Mouse (Mus musculus): ENCODE data around the gene Rtkn2.

The Rtkn2 gene

DNA sequence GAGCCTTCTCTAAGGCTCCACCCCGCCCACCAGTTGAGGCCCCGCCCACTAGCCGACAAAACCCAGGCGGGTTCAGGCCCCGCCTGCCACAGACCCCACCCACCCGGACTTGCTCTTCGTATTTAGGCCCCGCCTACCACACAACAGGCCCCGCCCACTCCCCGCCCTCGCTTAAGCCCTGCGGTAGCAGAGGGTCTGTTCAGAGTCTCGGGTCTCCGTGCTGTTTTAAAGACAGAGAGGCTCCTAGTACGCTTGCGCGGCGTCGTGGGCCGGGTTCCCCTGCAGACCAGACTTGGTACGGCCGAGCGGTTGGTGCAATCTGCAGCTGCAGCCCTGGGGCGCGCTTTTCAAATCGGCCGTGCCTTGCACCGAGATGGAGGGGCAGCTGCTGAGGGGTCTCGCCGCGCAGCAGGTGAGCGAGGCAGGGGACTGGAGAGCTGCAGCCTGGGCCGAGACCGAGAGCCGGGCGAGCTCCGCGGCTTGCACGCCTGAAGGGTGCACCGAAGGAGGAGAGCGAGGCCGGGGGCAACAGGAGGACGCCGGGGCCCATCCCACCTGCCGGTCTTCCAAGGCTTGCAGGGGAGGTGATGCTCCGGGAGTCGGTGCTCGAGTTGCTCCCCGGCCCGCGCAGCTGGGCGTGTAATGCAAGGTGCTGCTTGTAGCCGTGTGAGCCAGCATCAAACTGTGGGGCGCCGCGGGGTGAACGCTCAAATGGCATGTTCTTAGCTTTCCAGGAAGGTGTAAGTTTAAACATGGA is at the start of gene Rtkn2:
TSS of gene Rtkn2 (plus strand) at position 170 of the 757 bp plus-strand sequence.
- in situ Hi-C loops (cut with MboI, MseI), result loop anchor here (5.0 kb wide), 1 partner anchor 43 kb away; no protein-coding TSS in a partner anchor

DNA sequence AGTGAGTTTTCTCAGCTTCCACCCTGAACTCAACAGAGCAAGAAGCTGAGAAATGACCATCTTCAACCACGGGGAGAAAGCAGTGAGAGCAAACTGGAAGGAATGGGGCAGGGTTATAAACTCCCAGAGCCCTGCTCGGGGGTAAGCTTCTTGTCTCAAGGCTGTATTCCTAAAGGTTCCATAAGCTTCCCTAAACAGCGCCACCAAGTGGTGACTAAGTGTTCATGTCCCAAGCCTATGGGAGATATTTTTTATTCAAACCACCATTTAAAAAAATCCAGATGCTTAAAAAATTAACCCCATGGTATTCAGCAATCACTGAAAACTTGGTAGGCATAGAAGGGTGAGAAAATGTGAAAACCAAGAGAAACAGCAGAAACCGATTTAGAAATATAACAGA is 48.0 kb upstream of the Rtkn2 start:
- in situ Hi-C loops (cut with MboI, MseI), result loop anchor here (10.0 kb wide), 1 partner anchor 1163 kb away; no protein-coding TSS in a partner anchor

DNA sequence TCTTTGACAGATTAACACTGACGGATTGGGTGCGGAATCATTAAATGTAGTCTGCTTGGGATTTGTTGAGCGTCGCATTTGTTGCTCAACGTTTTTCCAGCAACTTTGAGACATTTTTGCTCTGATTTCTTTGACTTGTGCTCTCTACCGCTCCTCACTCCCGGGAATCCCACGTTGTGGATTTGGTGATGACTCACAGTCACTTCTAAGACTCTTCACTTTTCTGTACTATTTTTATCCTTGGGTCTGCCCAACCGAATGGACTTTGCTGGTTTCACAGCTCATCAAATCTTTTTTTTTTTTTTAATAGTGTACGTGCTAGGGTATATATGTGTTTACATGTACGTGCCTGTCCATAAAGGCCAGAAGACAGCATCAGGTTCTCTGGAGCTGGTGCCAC is 46.6 kb upstream of the Rtkn2 start:
- in situ Hi-C loops (cut with MboI, MseI), result loop anchor here (10.0 kb wide), 1 partner anchor 1162 kb away; no protein-coding TSS in a partner anchor

DNA sequence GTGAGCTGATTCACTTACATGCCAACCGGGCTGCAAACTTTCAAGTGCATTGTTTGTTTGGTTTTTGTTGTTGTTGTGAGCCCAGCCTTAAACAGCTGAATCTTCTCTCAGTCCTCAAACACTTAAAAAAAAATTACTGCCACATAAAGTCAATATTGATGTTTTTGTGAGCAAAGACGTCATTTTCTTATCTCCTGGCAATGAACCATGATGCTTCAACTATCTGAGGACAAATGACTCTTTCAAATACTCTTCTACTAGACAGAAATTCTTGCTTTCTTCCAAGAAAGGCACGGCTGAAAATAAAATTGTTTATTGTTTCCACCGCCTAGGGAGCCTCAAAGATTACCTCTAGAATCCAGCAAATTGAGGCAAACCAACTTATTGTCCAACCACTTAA is 42.4 kb upstream of the Rtkn2 start:
- in situ Hi-C loops (cut with MboI, MseI), result loop anchor here (10.0 kb wide), 1 partner anchor 1158 kb away; no protein-coding TSS in a partner anchor

DNA sequence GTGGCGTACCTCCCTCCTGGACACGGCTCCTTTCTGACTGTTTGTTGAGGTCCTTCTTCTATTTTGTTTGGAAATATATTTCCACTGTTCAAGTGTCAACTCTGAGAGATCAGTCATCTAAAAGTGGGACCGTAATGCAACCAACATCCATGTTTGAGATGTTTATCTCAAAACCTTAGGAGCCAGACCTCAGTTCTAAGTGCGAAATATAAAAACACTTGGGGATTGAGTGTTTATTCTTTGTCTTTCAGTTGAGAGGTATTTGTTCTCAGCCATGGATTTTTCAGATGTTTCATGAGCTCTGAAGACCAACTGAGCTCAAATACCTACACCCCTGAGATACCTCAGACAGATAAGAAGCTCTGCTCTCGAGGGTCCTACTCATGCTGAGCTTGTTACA is 41.6 kb upstream of the Rtkn2 start:
- in situ Hi-C loops (cut with MboI, MseI), result loop anchor here (10.0 kb wide), 1 partner anchor 1157 kb away; no protein-coding TSS in a partner anchor

DNA sequence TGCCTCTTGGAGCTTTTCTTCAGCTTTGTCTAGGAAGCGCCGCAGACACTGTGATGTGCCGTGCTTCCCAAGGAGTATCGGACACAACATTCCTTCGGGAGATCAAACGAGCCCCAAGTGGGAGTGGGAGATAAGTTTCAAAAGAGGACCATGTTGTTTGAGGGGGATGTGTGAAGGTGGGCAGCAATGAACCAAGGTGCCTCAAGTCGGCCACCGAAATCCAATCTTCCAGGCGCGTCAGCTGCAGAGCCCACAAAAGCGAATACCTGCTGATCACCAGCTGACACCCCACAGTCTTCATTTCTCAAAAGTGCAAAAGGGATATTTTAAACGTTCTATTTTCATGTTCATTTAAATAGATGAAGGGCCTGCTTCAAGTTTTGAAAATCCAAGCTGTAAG is 39.8 kb upstream of the Rtkn2 start:
- in situ Hi-C loops (cut with MboI, MseI), result loop anchor here (10.0 kb wide), 1 partner anchor 1155 kb away; no protein-coding TSS in a partner anchor

DNA sequence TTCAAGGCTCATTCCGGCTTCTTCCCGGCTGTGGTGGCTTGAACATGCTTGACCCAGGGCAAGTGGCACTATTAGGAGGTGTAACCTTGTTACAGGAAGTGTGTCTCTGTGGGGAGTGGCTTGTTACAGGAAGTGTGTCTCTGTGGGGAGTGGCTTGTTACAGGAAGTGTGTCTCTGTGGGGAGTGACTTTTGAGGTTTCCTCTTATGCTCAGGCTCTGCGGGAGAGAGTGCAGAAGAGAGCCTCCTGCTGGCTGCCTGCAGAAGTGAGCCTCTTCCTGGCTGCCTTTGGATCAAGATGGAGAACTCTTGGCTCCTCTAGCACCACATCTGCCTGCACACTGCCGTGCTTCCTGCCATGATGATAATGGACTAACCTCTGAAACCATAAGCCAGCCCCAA is 35.9 kb upstream of the Rtkn2 start:
- in situ Hi-C loops (cut with MboI, MseI), result no loop called here

DNA sequence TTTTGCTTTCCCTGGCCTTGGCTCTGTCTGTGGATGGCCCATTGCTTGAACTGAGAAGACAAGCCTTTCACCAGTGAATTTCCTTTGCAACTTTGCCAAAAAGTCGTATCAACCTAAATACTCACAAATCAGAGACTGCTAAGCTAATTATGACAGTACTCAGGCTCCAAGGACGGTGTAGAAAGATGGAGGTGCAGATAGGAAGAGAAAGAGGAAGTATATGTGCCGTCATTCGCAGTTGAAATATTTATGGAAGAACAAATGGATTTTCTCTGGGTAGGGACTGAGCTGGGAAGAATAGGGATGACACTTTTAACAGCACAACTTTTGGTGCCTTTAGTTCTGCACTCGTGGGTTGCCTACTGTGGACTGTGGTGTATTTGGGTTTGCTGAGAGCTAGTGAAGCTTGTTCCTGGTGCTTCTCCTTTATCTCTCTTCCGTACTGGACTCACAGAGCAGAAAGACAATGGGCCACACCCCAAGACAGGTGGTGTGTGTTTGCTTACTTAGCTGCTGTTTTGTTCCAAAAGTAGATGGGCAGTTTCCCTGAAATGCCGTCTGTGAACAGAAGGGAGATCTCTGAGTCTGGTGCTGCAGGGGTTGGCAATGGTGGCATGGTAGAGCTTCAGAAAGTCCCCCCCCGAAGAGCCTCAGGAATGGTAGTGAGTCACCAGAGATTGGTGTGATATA is 29.2 kb upstream of the Rtkn2 start:
- in situ Hi-C loops (cut with MboI, MseI), result no loop called here

DNA sequence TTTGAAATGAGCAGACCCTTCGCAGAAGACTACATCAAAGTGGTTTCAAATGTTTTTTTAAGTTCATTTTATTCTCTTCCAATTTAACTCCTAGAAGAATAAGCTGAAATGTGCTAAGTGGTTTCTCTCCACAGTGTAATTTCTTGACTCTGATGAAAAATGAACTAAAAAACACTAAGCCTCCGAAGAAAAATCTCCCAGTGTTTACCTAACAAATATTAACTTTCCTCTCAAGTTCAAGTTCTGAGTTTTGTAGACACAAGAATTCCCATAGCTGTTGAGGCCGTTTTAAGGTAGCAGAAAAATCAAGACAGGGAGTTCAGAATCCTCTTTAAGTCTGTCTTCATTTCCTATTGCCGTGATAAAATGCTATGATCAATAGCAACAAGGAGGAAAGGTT is 27.7 kb upstream of the Rtkn2 start:
- in situ Hi-C loops (cut with MboI, MseI), result no loop called here

DNA sequence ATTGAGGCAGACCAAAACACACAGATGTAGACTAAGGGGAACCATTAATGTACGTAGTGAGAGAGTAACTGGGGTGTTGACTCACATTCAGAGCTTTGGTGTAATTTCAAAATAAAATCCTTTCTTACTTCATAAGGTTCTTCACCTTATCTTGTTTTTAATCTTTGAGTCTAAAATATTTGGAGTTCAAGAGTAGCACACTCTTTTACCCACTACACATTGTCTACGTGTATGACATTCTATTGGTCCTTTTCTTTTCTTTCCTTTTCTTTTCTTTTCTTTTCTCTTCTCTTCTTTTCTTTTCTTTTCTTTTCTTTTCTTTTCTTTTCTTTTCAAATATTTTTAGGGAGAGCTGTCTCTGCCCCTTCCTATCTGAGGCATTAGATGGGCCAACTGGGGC is 23.4 kb upstream of the Rtkn2 start:
- in situ Hi-C loops (cut with MboI, MseI), result no loop called here

DNA sequence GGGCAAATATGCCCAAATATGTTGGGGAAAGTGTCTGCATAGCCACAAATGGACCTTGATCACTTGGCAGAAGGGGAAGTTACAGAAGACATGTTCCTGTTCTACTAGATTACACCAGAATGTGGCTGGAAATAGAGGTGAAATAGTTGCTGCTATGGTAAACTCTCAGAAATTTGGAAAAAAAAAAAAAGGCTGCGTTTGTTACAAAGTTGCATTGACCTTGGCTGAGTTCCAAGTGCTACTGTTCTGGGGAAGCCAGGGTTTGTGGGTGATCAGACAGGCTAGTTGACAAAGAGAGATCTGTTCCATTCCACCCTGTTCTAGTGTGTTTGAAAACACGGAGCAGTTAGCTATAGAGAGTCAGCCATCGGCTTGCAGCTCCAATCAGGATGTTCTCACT is 19.4 kb upstream of the Rtkn2 start:
- in situ Hi-C loops (cut with MboI, MseI), result no loop called here

DNA sequence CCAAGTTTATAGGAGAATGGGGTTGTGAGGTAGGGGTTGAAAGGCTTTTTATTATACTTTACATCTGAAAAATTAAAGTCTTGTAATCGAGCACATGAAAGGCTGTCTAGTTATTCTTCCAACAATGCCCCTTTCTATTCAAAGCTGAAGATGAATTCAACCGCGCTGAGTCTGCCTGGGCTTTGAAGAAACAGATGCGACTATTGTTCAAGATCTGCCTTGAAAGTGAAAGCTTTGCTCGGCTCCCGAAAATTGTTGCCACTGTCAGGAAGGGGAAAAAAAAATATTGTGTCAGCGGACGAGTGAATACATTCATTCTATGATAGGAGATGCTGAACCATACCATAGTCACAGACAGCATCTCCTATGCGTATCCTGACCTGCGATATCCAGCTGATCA is 16.9 kb upstream of the Rtkn2 start:
- in situ Hi-C loops (cut with MboI, MseI), result no loop called here

DNA sequence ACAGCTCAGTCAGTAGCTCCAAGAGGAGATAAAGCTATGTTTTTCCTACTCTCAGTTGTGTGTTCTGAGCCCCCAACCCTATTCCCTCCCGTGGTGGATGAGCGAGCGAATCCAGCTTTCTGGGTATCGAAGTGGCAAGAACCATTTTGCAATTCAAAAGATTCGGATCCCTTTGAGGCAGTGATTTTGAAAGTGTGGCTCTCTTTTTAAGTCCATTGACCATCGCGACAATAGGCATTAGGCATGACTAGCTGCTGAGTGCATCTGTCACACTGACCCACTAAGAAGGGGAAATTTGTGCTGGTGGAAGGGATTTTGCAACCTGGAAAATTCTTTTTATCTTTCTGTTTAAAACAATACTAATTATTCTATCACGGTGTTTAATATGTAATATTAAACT is 15.3 kb upstream of the Rtkn2 start:
- in situ Hi-C loops (cut with MboI, MseI), result no loop called here

DNA sequence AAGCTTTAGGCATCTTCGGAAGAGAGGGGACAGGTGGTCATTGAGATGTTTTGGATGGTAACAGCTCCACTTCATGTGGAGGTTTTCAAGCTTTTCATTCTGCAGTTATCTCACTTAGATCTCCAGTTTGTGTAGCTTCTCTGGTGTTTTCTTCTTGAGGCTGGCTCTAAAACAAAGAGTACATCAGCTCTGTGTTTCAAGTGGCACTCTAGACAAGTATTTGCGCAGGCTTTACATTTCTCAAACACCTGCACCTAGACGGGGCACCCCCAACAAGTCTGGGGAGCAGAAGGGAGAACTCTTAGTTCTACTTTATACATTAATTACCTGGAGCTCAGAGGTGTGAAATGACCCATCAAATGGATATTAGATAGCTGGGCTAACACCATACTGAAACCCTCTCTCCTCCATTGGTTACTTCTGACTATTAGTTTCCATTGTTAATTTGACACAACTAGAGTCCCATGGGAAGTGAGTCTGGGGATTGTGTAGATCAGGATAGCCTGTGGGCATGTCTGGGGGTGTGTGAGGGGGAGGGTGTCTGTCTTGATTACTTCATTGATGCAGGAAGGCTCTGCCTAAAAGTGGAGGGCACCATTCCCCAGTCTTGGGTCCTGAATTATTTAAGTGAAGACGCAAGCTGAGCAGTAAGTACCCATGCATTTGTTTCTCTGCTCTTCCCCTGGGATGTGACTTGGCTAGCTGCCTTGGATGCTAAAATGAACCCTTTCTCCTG is 14.0 kb upstream of the Rtkn2 start:
- in situ Hi-C loops (cut with MboI, MseI), result no loop called here

DNA sequence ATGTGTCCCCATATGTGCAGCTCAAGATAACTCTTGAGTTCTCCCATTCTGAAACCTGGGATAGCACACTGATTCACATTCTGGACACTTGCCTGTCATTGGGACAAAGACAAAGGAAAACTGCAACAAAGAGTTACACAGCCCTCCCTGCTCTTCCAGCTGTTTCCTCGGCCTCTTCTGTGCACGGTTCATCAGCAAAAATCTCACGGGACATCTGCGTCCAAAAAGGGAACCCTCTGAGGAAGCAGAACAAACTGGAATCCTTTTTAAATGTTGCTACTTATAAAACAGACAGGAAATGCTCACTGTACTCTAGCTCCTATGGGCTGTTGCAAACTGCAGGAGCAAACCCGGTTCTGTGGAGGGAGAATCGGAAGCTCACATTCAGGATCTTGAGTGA is 13.3 kb upstream of the Rtkn2 start:
- in situ Hi-C loops (cut with MboI, MseI), result no loop called here

DNA sequence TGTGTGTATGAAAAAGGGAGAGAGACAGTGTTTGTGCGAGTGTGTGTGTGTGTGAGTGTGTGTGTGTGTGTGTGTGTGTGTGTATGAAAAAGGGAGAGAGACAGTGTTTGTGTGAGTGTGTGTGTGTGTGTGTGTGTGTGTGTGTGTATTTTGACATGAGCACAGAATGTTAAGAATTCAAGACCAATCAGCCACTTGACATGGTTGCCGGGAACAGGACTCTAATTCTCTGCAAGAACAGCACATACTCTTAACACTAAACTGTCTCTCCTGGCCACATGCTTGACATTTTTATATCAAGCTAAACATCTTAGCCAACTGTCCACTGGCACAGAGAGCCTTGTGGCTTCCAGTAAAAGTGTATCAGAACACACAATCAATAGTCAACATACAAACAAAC is 12.4 kb upstream of the Rtkn2 start:
- in situ Hi-C loops (cut with MboI, MseI), result no loop called here

DNA sequence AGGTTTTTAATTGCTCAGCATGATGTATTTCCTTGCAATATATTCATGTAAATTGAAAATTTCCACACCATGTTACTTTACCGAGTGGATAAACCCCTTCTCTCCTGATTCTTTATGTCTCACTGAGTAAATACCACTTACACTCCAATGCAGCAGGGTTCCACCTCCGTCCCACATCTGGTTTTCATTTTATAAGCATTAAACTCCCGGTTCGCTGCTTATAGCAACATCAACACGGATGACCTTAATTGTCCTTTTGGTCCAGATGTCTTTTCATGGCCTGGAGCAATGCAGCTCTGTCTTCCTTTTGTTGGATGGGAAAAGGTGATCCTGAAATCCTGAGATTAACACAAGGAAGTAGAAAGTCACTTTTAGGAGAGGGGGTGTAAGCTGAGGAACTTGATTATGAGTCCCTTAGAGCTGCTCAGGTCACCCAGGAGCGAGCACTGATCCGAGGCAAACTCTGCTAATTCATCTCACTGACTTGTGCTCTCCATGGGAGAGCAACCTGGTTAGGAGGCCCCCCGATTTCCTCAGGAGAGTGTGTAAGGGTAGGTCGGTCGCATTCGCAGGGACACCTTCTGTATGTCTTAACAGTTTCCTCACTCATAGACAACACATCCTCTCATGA is 8.1 kb upstream of the Rtkn2 start:
- in situ Hi-C loops (cut with MboI, MseI), result no loop called here

DNA sequence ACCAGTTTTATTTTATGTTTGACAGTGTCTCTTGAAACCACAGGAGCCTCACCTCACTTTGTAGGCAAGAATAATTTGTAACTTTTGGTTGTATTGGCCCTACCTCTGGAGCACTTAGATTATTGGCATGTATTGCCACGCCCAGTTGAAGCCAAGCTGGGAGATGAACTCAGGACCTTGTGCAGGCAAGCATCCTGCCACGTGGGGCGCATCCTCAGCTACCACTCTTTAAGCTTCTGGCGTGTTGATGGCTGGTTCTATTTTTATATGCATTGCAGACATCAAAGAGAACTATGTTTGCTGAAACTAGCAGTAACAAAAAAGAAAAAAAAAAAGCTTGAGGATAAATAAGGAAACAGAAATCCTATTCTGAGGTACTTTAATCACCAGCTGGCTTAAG is 2.1 kb upstream of the Rtkn2 start:
- in situ Hi-C loops (cut with MboI, MseI), result no loop called here

DNA sequence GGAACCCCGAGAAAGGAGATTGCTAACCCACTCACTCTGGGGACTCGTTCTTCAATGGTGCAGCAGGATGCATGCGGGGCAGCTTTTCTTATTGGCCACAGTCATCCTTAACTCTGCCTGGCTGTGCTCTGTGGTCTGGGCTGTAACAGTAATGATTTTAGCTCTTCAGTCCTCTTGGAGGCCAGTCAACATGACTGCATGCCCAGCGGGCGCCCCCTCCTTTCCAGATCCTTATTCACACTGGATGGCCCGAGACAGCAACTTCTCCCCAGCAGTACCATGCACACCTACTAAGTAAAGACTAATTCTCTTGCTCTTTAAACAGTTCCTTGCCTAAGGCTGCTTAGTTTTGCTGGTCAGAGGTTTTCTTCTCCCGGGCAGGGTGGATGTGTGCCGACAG is 4.4 kb downstream of the Rtkn2 start:
- in situ Hi-C loops (cut with MboI, MseI), result loop anchor here (5.0 kb wide), 1 partner anchor 39 kb away; no protein-coding TSS in a partner anchor

DNA sequence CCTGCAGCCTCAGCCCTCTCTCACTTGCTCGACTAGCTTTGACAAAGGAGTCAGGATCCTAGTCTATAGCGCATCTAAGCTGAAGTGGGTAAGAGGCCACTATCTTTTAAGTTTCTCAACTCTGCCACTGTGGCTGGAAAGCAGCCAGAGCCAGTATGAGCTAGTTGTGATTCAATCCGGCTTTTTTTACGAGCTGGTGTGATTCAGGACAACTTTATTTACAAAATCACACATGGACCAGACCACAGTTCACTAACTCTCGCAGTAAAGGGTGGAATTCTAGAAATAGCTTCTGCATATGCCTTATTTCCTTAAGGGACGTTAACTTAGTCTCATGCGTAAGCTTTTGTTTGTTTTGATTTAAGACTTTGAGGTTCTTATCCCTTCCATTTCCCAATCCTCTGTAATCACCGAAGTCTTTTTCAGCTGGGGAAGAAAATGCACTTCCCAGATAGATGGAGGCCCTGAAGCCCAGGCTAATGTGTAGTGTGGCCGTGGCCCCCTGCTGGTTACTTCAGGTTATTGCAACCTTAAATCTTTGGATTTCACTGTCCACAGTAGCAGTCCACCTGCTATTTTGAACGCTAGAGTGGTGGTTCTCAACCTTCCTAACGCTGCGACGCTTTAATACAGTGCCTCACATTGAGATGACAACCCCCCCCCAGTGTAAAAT is 5.0 kb downstream of the Rtkn2 start:
- in situ Hi-C loops (cut with MboI, MseI), result loop anchor here (5.0 kb wide), 1 partner anchor 38 kb away; no protein-coding TSS in a partner anchor

DNA sequence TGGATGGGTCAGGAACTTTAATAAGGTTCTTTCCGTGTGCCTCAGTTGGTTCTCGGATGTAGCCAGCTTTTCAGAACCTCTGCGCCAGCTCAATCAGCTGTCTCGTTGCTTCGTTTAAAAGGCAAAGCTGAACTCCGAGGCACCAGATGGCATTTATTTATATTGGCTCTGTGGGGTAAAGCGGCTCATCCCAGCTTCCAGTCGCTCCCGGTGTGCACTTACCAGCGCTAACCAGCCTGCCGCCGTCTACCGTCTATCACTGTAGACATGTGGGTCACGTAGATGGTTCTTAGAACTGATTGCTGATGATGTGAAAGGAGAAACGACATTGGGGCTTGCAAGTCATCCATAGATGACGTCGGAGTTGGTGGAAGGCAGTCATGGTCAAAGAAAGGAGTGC is 5.7 kb downstream of the Rtkn2 start:
- in situ Hi-C loops (cut with MboI, MseI), result loop anchor here (5.0 kb wide), 1 partner anchor 123 kb away; no protein-coding TSS in a partner anchor

Data from regulatory T cell (primary cell).